Mouse (Mus musculus) duodenum, adult 2 months (tissue): ENCODE data around the gene Gm10409. TPM values are rescaled to one million over a fixed set of nuclear protein-coding genes. Genes with fewer than 3 reads are reported as not detected.

ENCODE experiments used
- polyA plus RNA-seq: library from polyadenylated mRNA; depleted of rRNA; stranded (reverse); fragments of >200 nt; gene quantifications from 2 replicates; pipeline ENCODE4 v1.2.3, GENCODE M21; 2012; ENCODE audit warnings: low replicate concordance; rRNA removed

Gene Gm10409
- polyA plus RNA-seq, result not detected in 2 replicates

DNA sequence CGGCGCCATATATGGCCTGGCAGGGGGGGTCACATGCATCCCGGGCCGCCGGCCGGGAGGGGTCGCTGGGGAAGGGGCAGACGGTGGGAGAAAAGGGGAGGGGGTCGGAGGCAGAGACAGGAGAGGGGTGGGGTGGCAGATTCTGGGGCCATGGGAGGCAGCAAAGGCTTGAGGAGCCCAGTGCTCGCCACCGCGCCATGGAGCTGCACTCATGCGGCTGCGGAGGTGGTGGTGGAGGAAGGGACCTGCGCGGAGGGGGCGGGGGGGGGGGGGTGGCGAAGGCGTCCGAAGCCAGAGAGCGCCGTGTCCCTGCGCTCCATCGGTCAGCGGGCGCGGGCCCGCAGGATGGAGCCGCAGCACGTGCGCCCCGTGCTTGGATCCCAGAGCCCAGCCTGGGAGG lies at the start of gene Gm10409:
Gene Gm10409 (plus strand): TSS at position 301 of the 400 bp plus-strand sequence.

DNA sequence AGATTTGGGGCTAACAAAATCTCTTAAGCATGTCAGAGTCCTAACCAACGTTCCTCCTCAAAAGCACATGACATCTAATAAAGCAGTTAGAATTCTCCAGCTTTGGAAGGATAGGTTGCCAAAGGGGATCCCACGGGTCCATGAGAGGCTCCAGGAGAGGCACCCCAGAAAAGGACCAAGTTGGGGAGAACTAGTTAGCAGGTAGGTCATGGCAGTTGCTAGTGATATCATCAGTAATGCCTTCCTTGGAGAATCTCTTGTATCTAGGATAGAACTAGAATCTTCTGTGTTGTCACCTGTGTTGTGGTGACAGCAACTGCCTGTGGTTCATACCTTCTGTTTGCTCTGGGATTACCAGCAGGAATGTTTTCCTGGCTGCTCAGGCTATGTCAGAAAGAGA lies 17.6 kb upstream of the Gm10409 start, which contains the start of gene Gm10413:
Gene Gm10413 (plus strand): TSS at position 301 of the 400 bp plus-strand sequence.

DNA sequence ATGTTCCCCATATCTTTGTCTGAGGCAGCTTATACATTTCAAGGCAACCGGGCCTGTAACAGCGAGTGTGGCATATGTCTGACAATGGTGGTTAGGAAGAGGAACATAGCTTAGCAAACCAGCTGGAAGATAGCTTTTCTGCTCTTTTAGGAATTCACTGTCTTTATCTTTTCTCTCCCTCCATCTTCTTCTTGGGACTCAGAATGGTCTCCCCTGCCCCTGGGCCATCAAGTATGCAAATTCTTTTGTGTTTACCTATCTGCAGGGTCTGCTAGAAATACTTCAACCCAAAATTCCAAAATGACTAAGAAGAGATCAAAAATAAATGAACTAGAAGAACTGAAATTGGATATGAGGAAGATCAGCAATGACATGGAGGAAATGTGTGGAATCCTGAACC lies 15.4 kb downstream of the Gm10409 start, which contains the start of gene Gm3005:
Gene Gm3005 (plus strand): TSS at position 301 of the 400 bp plus-strand sequence.

DNA sequence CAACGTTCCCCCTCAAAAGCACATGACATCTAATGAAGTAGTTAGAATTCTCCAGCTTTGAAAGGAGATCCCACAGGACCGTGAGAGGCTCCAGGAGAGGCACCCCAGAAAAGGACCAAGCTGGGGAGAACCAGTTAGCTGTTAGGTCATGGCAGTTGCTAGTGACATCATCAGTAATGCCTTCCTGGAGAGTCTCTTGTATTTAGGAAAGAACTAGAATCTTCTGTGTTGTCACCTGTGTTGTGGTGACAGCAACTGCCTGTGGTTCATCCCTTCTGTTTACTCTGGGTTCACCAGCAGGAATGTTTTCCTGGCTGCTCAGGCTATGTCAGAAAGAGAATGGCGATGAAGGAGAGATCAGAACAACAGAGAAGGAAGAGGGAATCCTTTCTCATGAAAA lies 36.7 kb downstream of the Gm10409 start, which contains the start of gene Gm10408:
Gene Gm10408 (plus strand): TSS at position 301 of the 400 bp plus-strand sequence.

Other genes with a start within 250 kb of the Gm10409 start
- gene Gm5795, start 224.4 kb upstream of the Gm10409 start, polyA plus RNA-seq, result not detected in 2 replicates
- gene D830030K20Rik, start 204.1 kb upstream of the Gm10409 start, polyA plus RNA-seq, result 0.18 TPM in 1 of 2 replicates, not detected in the other
- not detected in 2 replicates for gene Gm2956, start 80.0 kb upstream of the Gm10409 start, polyA plus RNA-seq
- gene Gm10413, start 17.5 kb upstream of the Gm10409 start, polyA plus RNA-seq, result not detected in 2 replicates
- 0.14 TPM in 1 of 2 replicates, not detected in the other for gene Gm3005, start 15.5 kb downstream of the Gm10409 start, polyA plus RNA-seq
- gene Gm10408, start 36.8 kb downstream of the Gm10409 start, polyA plus RNA-seq, result not detected in 2 replicates
- gene Gm3012, start 221.9 kb downstream of the Gm10409 start, polyA plus RNA-seq, result not detected in 2 replicates
- gene Gm3020, start 239.4 kb downstream of the Gm10409 start, polyA plus RNA-seq, result not detected in 2 replicates